Mouse (Mus musculus): ENCODE data around the gene Hdac5.

Hdac5 gene

GRCm38 (mm10) chr11:102216056-102216885 lies 13.7 kb downstream of the Hdac5 start:
- peak; percentile 59 to 62 for DNase-seq (ENCODE audit: low spot score in 2 of 2)

- DNase-seq (ENCODE audit: low spot score in 2 of 2), result no peak
These were observed 14.5 kb downstream of the Hdac5 start for GRCm38 (mm10) chr11:102215511-102215910.

- DNase-seq (ENCODE audit: low spot score in 2 of 2), result no peak
These were observed 15.4 kb downstream of the Hdac5 start for GRCm38 (mm10) chr11:102214430-102215156.

- DNase-seq (ENCODE audit: low spot score in 2 of 2), result peak in 1 of 2 experiments; percentile 62
These were observed 18.0 kb downstream of the Hdac5 start for GRCm38 (mm10) chr11:102211936-102212341.

- DNase-seq (ENCODE audit: low spot score in 2 of 2), result no peak
These were observed 19.0 kb downstream of the Hdac5 start for GRCm38 (mm10) chr11:102211011-102211410.

- no peak for DNase-seq (ENCODE audit: low spot score in 2 of 2)
These were observed 19.8 kb downstream of the Hdac5 start for GRCm38 (mm10) chr11:102210185-102210584.

- peak in 1 of 2 experiments; percentile 34 for DNase-seq (ENCODE audit: low spot score in 2 of 2)
These were observed 20.2 kb downstream of the Hdac5 start for GRCm38 (mm10) chr11:102209742-102210141.

GRCm38 (mm10) chr11:102208846-102209245 lies 21.1 kb downstream of the Hdac5 start:
- DNase-seq (ENCODE audit: low spot score in 2 of 2), result no peak

GRCm38 (mm10) chr11:102207825-102208777 lies 21.9 kb downstream of the Hdac5 start:
- peak; percentile 78 to 84 for DNase-seq (ENCODE audit: low spot score in 2 of 2)

- peak in 1 of 2 experiments; percentile 41 for DNase-seq (ENCODE audit: low spot score in 2 of 2)
These were observed 23.5 kb downstream of the Hdac5 start for GRCm38 (mm10) chr11:102206481-102206880.

- peak; percentile 50 to 55 for DNase-seq (ENCODE audit: low spot score in 2 of 2)
These were observed 28.6 kb downstream of the Hdac5 start for GRCm38 (mm10) chr11:102201408-102201821.

GRCm38 (mm10) chr11:102199856-102200255 lies 30.1 kb downstream of the Hdac5 start:
- DNase-seq (ENCODE audit: low spot score in 2 of 2), result peak in 1 of 2 experiments; percentile 22

GRCm38 (mm10) chr11:102198245-102198644 lies 31.7 kb downstream of the Hdac5 start:
- no peak for DNase-seq (ENCODE audit: low spot score in 2 of 2)

GRCm38 (mm10) chr11:102196018-102196797 lies 33.8 kb downstream of the Hdac5 start:
- DNase-seq (ENCODE audit: low spot score in 2 of 2), result peak; percentile 44 to 64

GRCm38 (mm10) chr11:102193657-102194440 lies 36.1 kb downstream of the Hdac5 start:
- peak; percentile 23 to 38 for DNase-seq (ENCODE audit: low spot score in 2 of 2)

- no peak for DNase-seq (ENCODE audit: low spot score in 2 of 2)
These were observed 39.1 kb downstream of the Hdac5 start for GRCm38 (mm10) chr11:102190848-102191247.

- DNase-seq (ENCODE audit: low spot score in 2 of 2), result peak; percentile 94 to 97
These were observed 40.2 kb downstream of the Hdac5 start, which contains the start of gene G6pc3 for GRCm38 (mm10) chr11:102189461-102190436. G6pc3 (plus strand) TSS chr11:102189620.

GRCm38 (mm10) chr11:102188980-102189379 lies 41.0 kb downstream of the Hdac5 start:
- DNase-seq (ENCODE audit: low spot score in 2 of 2), result no peak

GRCm38 (mm10) chr11:102186235-102186634 lies 43.7 kb downstream of the Hdac5 start:
- DNase-seq (ENCODE audit: low spot score in 2 of 2), result no peak

All from right cerebral cortex, postnatal 10 days (tissue).